Mouse (Mus musculus) megakaryocyte, adult 5-6 weeks (primary cell): Measurements from ENCODE around the gene Tecpr2. TPM values are rescaled to one million over a fixed set of nuclear protein-coding genes. Genes with fewer than 3 reads are reported as not detected.
A peak's percentile ranks its signal among the peaks of the same experiment; 100 is the strongest.

ENCODE experiments used
- ATAC-seq: 2 replicates; pipeline ENCODE4 v1.8.0; 2016; ENCODE audit warnings: mild to moderate bottlenecking, inconsistent platforms; ENCODE audit not compliant: poor library complexity, severe bottlenecking
- total RNA-seq, 2 experiments: library from RNA; stranded (forward) in 1 of 2; stranded (reverse) in 1 of 2; fragments of 153-499, 151-499 nt in 1 of 2; fragments of 221-1000, 200-1000 nt in 1 of 2; gene quantifications; 2 replicates each; pipeline versions ENCODE4 v1.2.3 to v1.2.4; 2015 to 2017

Tecpr2 gene
- total RNA-seq, 2 experiments from 2014 or later, result 3.7 to 5.0 TPM

GRCm38 (mm10) chr12:110975838-110976468, 86.9 kb downstream of the Tecpr2 start:
- no peak for ATAC-seq

- no peak for ATAC-seq
Measured at GRCm38 (mm10) chr12:110976589-110977344, 87.7 kb downstream of the Tecpr2 start.

DNA sequence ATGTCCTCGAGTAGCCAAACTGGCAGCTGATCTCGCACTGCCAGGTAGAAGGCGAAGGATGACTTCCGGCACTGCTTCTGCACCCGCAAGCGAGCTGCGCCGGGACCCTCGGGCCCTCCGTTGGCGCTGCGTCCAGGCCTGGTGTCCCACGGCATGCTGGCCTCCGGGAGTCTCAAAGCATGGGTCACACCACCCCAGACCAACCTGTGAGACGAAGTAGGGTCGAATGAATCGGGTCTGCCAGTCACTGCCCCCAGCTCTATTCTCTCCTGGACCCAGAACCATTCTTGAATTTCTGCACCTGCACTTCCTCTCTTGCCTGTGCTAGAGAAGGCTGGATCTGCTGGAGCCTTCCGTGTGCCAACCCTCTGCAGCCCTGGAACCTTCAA, 88.3 kb downstream of the Tecpr2 start:
- ATAC-seq, result no peak

DNA sequence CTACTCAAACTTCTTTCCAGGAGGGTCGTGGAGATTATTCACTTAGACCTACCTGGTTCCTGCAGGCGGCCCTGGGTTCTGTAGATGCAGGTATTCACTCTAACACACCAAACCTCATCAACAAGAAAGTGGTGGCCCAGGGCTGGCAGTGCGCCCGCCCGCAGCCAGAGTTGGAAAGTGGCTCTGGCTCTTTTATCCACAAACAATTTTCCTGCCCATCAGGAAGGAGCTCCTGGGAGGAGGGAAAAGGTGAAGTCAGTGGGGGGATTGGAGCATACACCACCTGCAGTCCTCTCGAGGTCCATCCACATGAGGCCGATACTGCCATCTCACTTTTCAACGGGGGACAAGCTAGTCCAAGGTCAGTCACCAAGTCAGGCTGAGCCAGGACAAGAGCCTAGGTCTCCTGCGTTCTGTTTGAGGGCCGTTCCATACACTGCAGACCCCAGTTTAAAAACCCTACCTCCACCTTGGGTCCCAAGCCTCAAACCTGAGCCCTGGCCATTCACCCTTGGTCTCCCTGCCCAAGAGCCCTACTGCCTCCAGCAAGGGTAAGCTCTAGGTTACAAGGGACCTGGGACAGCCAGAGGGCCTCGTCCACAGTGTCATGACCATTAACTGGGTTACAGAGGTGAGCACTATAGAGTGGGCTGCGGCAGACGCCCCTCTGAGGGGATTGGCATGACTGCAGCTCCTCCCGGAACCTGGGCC, 89.0 kb downstream of the Tecpr2 start:
- ATAC-seq, result no peak

DNA sequence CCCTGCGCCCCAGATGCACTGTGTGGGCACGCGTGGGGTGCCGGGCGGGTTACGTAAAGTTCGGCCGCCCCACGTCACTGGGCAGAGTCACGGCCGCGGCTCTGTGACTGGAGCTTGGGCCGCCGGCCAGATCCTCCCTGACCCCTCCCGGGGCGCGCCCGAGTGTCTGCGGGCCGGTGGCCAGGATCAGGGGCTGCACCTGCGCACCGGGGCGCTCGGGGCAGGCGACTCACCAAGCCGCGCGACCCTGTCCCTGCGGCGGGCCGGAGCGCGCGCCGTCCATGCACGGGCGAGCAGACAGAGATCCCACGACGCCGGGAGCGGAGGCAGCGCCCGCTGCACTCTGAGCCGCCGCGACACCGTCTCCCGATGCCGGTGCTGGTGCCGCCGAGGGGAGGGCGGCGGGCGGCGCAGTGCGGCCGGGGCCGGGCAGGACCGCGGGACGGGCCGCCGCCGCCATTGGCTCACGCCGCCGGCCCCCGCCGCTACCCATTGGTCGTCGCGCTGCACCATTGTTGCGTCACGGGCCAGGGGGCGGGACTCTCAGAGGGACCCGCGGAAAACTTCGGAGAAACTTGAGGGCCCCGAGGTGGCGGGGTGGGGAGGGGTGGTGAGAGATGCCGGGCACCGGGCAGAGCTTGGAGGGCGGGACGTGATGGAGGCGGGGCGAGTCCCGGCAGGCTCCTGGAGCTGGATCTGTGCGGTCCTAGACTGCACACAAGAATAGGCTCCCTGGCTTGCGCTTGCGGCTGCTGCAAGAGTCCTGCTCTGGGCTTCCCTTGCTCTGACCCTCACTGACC, 89.7 kb downstream of the Tecpr2 start, which contains the start of gene Ankrd9:
TSS of gene Ankrd9 (minus strand) at position 434 of the 800 bp plus-strand sequence.
- ATAC-seq, result peak; percentile 81

DNA sequence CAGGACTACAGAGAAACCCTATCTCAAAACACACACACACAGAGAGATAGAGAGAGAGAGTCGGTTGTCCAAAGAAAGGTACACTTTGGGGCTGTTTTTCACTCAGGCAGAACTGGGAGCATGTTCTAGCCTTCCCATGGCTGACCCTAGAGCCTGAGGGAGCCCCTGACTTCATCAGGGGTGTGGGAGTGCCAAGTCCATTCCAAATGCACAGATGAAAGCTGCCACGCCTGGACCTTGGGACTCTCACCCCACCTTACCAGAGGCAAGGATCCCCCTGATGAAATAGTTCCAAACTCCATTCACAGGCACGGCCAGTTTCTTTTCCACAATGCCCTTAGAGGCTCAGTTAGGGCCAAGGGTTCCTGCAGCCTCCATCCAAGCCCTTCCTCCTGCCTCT, 90.7 kb downstream of the Tecpr2 start:
- ATAC-seq, result no peak

- ATAC-seq, result no peak
Measured at GRCm38 (mm10) chr12:110981736-110982135, 92.7 kb downstream of the Tecpr2 start.

GRCm38 (mm10) chr12:110983083-110983482, 94.0 kb downstream of the Tecpr2 start:
- no peak for ATAC-seq

GRCm38 (mm10) chr12:110983714-110984113, 94.7 kb downstream of the Tecpr2 start:
- ATAC-seq, result no peak

GRCm38 (mm10) chr12:110984598-110984997, 95.5 kb downstream of the Tecpr2 start:
- no peak for ATAC-seq

GRCm38 (mm10) chr12:110985141-110985540, 96.1 kb downstream of the Tecpr2 start:
- ATAC-seq, result peak; percentile 94

DNA sequence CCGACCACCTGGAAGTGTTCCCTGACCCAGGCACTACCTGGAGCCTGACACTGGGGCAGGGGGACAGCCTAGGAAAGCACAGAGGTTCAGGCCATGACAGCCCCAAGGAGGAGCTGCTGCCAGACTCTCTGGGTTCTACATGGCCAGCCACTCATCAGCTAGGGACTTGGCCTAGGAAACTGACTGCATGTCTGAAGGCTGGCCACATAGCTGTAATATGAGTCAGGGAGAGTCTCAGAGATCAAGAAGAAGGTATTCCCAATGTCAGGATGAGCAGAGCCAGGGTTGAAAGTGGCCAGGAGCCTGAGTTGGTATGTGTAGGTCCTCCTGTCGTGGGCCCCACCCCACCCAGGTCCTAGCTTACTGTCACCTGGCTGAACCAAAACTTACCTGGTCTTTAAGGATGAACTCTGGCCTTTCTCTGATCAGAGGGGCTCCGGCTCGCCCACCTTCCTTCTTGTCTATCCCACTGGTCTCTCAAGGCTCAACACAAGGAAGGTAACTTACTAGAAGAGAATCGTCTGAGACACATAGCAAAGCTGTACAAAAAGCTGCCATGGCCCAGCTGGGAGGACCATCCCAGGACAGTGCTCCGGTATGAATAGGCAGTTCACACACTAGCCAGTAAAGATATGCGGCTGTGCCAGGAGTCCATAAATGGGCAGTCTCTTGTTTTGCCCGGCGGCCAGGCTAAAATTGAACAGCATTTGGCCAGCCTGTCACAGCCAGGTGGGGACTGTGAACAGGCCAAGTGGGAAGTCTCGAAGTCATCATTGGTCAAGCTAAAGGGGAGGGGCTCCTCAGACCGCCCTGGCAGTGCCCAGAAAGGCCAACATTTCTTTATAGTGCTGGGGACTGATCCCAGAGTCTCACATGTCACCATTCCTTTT, 97.7 kb downstream of the Tecpr2 start:
- ATAC-seq, result no peak

DNA sequence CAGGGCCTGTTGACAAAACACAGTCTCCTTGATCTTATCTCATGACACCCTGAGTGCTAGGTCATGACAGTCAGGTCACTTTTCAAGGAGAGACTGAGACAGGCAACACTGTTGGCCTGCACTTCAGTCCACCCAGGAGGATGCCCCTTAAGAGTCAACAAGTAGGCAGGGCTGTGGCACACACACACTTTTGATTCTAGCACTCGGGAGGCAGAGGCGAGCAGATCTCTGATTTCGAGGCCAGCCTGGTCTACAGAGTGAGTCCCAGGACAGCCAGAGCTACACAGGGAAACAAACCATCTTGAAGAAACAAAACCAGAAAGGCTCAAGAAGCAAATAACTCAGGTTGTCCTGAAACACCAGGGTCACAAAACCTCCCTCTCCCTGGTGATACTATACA, 100.3 kb downstream of the Tecpr2 start:
- no peak for ATAC-seq

- ATAC-seq, result no peak
Measured at GRCm38 (mm10) chr12:110990500-110990899, 101.4 kb downstream of the Tecpr2 start.

- peak; percentile 81 for ATAC-seq
Measured at GRCm38 (mm10) chr12:110991361-110992127, 102.5 kb downstream of the Tecpr2 start.

DNA sequence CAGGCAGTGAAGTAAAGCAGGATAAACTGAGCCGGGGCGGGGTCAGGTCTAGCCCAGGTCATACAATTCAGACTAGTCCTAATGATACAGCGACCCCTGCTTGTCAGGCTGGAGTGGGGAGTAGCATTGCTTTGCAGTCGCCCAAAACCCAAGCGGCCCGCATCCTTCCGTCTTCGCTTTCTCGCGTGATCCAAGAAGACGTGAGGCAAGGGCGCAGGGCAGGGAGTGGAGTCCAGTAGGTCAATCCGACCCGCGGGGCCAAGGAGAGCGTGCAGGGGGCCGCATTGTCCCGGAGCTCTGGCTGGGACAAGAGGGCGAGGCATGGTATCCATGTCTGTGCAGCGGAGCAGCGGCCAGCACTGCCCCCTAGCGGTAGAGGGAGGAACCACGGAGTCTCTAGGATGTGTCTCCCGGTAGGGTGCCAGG, 103.1 kb downstream of the Tecpr2 start:
- ATAC-seq, result peak; percentile 84

- no peak for ATAC-seq
Measured at GRCm38 (mm10) chr12:110992771-110993170, 103.7 kb downstream of the Tecpr2 start.

DNA sequence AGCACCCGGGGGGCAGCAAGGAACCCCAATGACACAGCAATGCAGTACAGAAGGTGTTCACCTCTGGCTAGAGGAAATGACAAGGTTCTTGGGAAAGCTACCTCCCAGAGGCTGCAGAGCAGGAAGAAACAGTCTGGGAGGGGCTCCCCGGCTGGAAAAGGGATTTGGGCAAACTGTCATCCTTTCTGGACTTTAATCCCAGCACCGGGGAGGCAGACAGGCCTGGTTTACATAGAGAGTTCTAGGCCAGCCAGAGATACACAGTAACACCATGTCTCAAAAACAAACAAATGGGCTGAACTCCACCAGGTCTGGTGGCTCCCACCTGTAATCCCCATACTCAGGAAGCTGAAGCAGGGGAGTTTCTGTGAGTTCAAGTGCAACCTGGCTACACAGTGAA, 104.2 kb downstream of the Tecpr2 start:
- ATAC-seq, result no peak

DNA sequence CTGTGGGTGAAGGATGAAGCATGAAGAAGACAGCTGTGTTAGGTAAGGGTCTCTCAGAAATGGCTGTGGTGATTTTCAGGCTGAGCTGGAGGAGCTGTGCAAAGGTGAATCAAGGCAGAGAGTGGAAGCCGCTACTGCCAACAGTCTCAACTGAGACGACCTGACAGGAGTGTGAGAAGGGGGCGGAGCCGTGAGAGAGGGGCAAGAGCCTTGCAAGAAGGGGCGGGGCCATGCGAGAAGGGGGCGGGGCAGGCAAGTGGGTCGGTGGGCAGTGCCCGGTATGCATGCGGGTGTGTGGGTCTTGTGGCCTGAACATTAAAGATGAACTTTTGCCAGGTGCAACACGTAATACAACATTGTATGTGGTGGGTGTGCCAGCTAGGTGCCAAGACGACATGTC, 105.6 kb downstream of the Tecpr2 start:
- no peak for ATAC-seq
